Mouse (Mus musculus): Measurements from ENCODE around the gene Lime1. TPM values are rescaled to one million over a fixed set of nuclear protein-coding genes. Genes with fewer than 3 reads are reported as not detected.
A peak's percentile ranks its signal among the peaks of the same experiment; 100 is the strongest.

The Lime1 gene
- total RNA-seq, 2 experiments from 2014 or later: 4.4 to 4.6 TPM

GRCm38 (mm10) chr2:181390136-181390870 lies 10.4 kb downstream of the Lime1 start:
- intact Hi-C loops (cut with DNase I; ENCODE audit: low total_unique reads): loop anchor here (5.0 kb wide), 2 partner anchors 177 to 207 kb away; partner anchors contain the start of gene Samd10

DNA sequence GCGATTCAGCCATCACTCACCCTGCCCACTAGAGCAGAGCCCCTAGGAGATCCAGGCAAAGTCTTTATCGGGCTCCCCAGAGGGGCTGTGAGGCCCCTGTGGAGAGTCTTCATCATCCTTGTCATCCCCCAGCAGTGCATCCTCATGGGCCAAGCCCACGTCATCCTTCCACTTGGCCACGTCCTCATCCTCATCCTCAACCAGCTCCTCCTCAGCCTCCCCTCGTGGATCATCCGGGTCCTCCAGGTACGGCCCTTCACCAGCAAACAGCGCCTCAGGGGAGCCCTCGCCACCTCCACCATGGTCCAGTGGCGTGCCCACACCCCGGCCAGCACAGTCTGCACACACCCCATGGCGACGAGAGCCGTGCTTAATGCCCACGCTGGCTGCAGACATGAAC lies 11.1 kb downstream of the Lime1 start:
- no peak for DNase-seq
- intact Hi-C loops (cut with DNase I; ENCODE audit: low total_unique reads): loop anchor here (5.0 kb wide), 2 partner anchors 176 to 206 kb away; partner anchors contain the start of gene Samd10

More at GRCm38 (mm10) chr2:181390136-181390870, 10.4 kb downstream of the Lime1 start:
- no peak for DNase-seq

GRCm38 (mm10) chr2:181391541-181391940 lies 11.7 kb downstream of the Lime1 start:
- no peak for DNase-seq
- intact Hi-C loops (cut with DNase I; ENCODE audit: low total_unique reads): loop anchor here (5.0 kb wide), 2 partner anchors 176 to 206 kb away; partner anchors contain the start of gene Samd10

GRCm38 (mm10) chr2:181392600-181393213 lies 12.8 kb downstream of the Lime1 start:
- peak; percentile 83 for DNase-seq
- intact Hi-C loops (cut with DNase I; ENCODE audit: low total_unique reads): loop anchor here (5.0 kb wide), 2 partner anchors 175 to 205 kb away; partner anchors contain the start of gene Samd10

DNA sequence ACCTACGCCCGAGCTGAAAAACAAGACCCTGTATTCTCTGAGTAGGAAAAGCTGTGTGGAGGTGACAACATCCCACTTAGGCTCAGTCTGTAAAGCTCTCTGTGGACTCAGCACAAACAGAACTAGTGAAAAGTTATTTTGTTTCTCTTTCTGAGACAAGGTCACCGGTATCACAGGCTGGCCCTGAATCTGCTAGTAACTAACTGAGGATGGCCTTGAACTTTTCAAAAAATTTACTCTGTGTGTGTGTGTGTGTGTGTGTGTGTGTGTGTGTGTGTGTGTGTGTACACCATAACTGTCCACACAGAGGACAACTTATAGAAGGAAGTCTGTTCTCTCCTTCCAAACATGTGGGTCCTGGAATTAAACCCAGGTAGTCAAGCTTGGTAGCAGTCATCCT lies 14.2 kb downstream of the Lime1 start:
- DNase-seq: no peak
- intact Hi-C loops (cut with DNase I; ENCODE audit: low total_unique reads): loop anchor here (5.0 kb wide), 2 partner anchors 173 to 203 kb away; partner anchors contain the start of gene Samd10

GRCm38 (mm10) chr2:181397207-181397761 lies 17.4 kb downstream of the Lime1 start:
- no peak for DNase-seq
- intact Hi-C loops (cut with DNase I; ENCODE audit: low total_unique reads): no loop called here

DNA sequence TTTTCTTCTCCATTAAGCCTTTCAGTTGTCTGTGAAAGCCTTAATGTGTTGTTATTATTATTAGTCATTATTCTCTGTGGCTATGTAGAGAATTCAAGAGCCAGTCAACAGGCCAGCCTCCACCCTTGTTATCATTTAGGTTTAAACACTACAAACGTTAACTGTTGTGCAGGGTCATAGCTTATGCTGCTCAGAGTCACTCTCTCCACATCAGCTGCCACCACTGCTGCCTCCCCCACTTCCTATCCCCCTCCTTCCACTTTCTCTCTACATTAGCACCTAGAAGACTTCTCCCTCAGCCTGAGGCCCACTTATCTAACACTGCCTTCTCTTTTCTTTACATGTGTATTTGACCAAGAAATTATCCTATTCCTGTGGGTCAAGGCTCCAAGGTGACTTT lies 21.6 kb downstream of the Lime1 start:
- DNase-seq: no peak
- intact Hi-C loops (cut with DNase I; ENCODE audit: low total_unique reads): no loop called here

DNA sequence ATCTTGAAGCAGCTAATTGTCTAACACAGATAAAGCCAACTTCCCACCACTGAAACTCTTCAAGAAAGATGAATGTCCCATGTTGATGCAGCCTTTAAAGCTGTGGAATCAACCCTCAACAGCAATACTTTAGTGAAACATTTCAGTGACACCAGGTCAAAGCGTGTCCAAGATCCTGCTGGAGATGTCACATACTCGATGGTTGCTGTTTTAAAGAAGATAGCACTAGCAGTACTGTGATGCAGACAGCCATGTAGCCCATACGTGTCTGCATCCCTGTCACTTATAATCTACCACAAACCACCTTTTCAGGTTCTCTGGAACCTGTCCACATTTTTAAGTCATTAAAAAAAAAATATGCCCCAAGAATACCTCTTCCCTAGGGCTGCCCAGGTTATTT lies 23.8 kb downstream of the Lime1 start:
- intact Hi-C loops (cut with DNase I; ENCODE audit: low total_unique reads): no loop called here
- DNase-seq: no peak

- intact Hi-C loops (cut with DNase I; ENCODE audit: low total_unique reads): loop anchor here (5.0 kb wide), 1 partner anchor 83 kb away; the partner anchor contains the start of gene Abhd16b
- no peak for DNase-seq
These were observed 29.8 kb downstream of the Lime1 start for GRCm38 (mm10) chr2:181409643-181410042.

DNA sequence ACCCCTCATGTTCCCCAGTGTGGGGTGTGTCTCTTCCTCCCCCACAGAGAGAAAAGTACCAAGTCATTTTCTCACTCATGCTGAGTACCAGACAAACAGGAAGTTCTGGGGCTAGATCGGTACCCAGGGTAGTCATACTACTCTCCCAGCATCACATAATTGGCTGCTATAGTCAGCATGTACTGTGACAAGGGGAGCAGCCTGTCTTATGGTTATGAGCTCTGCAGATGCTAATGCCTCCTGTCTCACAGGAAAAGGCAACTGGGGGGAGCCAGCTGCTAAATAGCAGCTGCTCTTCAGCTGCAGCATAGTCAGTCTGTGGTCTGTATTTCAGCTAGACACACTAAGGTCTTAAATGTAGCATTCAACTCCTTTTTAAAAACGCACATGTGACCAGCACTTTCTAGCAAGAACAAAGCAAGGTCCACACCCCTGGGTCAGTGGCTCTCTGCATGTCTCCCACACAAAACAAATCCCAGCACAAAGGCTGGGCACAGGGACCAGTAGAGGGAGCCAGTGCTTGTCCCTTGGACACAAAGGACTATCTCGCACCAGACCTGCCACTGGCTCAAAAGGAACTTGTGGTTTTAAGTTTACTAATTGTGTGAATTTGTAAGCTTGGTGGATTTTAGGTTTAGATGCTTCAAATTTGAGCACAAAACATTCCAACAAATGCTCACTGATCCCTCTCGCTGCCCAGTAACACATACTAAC lies 31.0 kb downstream of the Lime1 start:
- intact Hi-C loops (cut with DNase I; ENCODE audit: low total_unique reads): no loop called here
- peak; percentile 73 for DNase-seq

DNA sequence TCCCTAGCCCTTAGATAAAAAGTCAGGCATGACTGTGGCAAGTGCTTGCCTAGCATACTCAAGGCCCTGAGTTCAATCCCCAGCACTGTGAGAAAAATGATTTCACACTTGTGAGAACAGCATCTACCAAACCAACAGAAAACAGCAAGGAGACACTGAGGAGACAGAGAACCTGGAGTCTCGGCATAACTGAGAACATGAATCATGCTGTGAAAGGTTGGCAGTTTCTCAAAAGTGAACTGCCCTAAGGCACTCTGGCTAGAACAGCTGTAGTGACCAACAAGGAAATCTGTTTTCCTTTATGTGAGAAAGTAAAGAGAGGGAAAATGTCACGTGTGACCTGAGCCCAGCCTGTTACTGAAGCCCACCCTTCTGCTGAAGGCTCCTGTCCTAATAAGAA lies 33.3 kb downstream of the Lime1 start:
- no peak for DNase-seq
- intact Hi-C loops (cut with DNase I; ENCODE audit: low total_unique reads): no loop called here

GRCm38 (mm10) chr2:181415945-181416344 lies 36.1 kb downstream of the Lime1 start:
- intact Hi-C loops (cut with DNase I; ENCODE audit: low total_unique reads): no loop called here
- DNase-seq: peak; percentile 49

GRCm38 (mm10) chr2:181419359-181419758 lies 39.5 kb downstream of the Lime1 start:
- intact Hi-C loops (cut with DNase I; ENCODE audit: low total_unique reads): no loop called here
- no peak for DNase-seq

DNA sequence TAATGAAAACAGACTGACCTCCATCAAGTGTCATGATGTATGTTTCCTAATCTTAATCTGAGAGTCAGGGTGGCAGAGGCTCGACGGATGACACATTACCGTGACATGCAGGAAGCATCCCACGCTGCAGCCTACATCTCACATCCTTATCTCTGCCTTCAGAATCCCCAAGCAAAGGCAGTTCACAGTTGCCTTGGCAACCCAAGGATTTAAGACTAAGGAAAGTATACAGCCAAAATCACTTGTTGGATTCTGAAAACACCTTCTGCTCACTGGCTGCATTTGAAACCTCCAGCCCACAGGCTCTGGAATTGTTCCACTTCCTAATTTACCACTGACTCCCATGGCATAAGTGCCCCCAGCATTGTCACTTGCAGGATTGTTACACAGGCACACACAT lies 40.5 kb downstream of the Lime1 start:
- DNase-seq: no peak
- intact Hi-C loops (cut with DNase I; ENCODE audit: low total_unique reads): no loop called here

GRCm38 (mm10) chr2:181420903-181421638 lies 41.2 kb downstream of the Lime1 start:
- DNase-seq: no peak
- intact Hi-C loops (cut with DNase I; ENCODE audit: low total_unique reads): no loop called here

DNA sequence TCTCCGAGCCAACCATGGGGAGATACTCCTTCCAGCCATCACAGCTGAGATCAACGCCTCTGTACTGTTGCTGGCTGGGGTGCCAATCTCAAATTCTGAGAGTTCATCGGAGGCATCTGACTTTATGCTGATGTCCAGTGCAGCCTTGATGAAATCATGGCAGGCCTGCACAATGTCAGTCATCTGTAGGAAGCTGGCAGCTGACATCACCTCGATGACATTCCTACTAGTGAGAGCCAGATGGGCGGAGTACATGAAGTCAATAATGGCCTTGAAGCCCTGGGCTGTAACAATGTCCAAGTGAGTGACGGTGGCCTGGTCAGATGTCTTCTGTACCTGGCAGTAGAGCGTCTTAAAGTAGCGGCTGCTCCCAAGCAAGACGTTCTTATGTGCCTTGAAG lies 44.0 kb downstream of the Lime1 start:
- intact Hi-C loops (cut with DNase I; ENCODE audit: low total_unique reads): no loop called here

More for the DNA sequence above, 44.0 kb downstream of the Lime1 start:
- DNase-seq: no peak

Measured in gastrocnemius, postnatal 14 days (tissue).